Mouse (Mus musculus) stomach, embryonic 14.5 days (tissue): ENCODE results near the gene Gjb5. TPM values are rescaled to one million over a fixed set of nuclear protein-coding genes. Genes with fewer than 3 reads are reported as not detected.

Experiments used
- ATAC-seq: fragments of 200-750 bp; cut with Nextera tagmentation; 2 replicates; pipeline ENCODE4 v1.8.0; 2017; ENCODE audit warnings: low read depth, moderate TSS enrichment; ENCODE audit not compliant: insufficient number of reproducible peaks, insufficient read depth, low FRiP score
- H3K27ac ChIP-seq: fragments of 300-500 bp; sonication (generic); 2 replicates; pipeline ENCODE4 v1.5.1; 2014; ENCODE audit warnings: mild to moderate bottlenecking, low read length, moderate library complexity, mixed read lengths
- H3K27me3 ChIP-seq: fragments of 300-500 bp; sonication (generic); 2 replicates; pipeline ENCODE4 v1.6.1; 2014; ENCODE audit warnings: low read length, control low read depth, mixed read lengths; ENCODE audit not compliant: control insufficient read depth, insufficient read depth
- H3K36me3 ChIP-seq: fragments of 300-500 bp; sonication (generic); 2 replicates; pipeline ENCODE4 v1.6.1; 2014; ENCODE audit warnings: mild to moderate bottlenecking, control low read depth, low read length, moderate library complexity, mixed read lengths; ENCODE audit not compliant: control insufficient read depth, insufficient read depth
- H3K4me1 ChIP-seq: fragments of 300-500 bp; sonication (generic); 2 replicates; pipeline ENCODE4 v1.6.1; 2014; ENCODE audit warnings: low read length, control low read depth, mixed read lengths; ENCODE audit not compliant: control insufficient read depth, insufficient read depth
- H3K4me2 ChIP-seq: fragments of 300-500 bp; sonication (generic); replicated peaks from 2 replicates; pipeline ENCODE4 v1.6.1; 2014; ENCODE audit warnings: low read depth, low read length, control low read depth
- H3K4me3 ChIP-seq: fragments of 300-500 bp; sonication (generic); 2 replicates; pipeline ENCODE4 v1.5.1; 2014; ENCODE audit warnings: low read depth, low read length, control low read depth
- H3K9ac ChIP-seq: fragments of 300-500 bp; sonication (generic); replicated peaks from 2 replicates; pipeline ENCODE4 v1.6.1; 2014; ENCODE audit warnings: low read depth, mild to moderate bottlenecking, control low read depth, low read length, moderate library complexity, mixed read lengths
- H3K9me3 ChIP-seq: fragments of 300-500 bp; sonication (generic); 2 replicates; pipeline ENCODE4 v1.6.1; 2016; ENCODE audit warnings: low read depth, low read length, control low read depth; ENCODE audit not compliant: control insufficient read depth
- WGBS: fragments of 180-500 bp; shearing (Covaris S2); extraction: QIAGEN DNeasy Blood & Tissue Kit; methylation state at CpG from one replicate; pipeline ENCODE4 v1.1.7; 2014; 5-methylcytosine and 5-hydroxymethylcytosine counted together
- polyA plus RNA-seq: library from polyadenylated mRNA; unstranded; fragments of >200 nt; fragmentation: Nextera tagmentation; extraction: Ambion mirVana; gene quantifications from 2 replicates; pipeline ENCODE4 v1.2.1, GENCODE M21; 2014

Gene Gjb5
- polyA plus RNA-seq = 0.38 and 1.0 TPM in 2 replicates

DNA sequence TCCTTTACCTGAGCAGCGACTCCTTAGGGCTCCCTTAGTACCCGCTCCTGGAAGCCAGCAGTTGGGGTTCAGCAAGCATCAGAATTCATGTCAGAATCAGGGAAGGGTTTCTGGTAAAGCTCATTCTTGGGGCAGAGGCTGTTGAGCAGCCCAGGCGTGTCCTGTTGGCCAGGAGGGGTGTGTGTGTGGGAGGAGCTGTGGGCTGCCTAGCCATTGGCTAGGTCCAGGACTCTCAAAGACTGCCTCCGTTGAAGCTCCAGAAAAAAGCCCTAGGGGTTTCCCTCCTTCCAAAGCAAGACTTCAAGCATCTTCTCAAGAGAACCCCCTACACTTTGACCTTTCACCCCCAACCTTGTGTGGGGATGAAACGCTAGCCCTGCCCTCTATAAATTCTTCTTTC lies at the start of gene Gjb5:
Gene Gjb5 (minus strand): TSS at position 164 of the 400 bp plus-strand sequence.
- WGBS = 13% methylated on average over 5 of the region's 5 CpGs
- Histone ChIP-seq H3K9ac (no peak within 1 kb of the TSS), H3K4me3 (no peak within 1 kb of the TSS), H3K9me3 (no peaks in the 10 kb centered on the region), H3K4me2 (peak within 1 kb of the TSS; percentile 15), H3K36me3 (no peaks in the 10 kb centered on the region), H3K4me1 (peaks cover 7% of the 10 kb centered on the region; the same call in 1 of the 2 replicates), H3K27ac (no peak within 1 kb of the TSS), H3K27me3 (no peaks in the 10 kb centered on the region)
- ATAC-seq = no peak

GRCm38 (mm10) chr4:127402614-127403013 lies 44.6 kb upstream of the Gjb5 start:
- H3K27ac ChIP-seq = no peak overlapping the region
- WGBS = 69% methylated on average over 3 of the region's 3 CpGs
- H3K4me2 ChIP-seq = no peak overlapping the region
- no peak for ATAC-seq
- H3K36me3 ChIP-seq = no peaks in the 10 kb centered on the region
- no peaks in the 10 kb centered on the region for H3K9me3 ChIP-seq
- no peak overlapping the region for H3K9ac ChIP-seq
- no peaks in the 10 kb centered on the region for H3K27me3 ChIP-seq
- H3K4me1 ChIP-seq = no peaks in the 10 kb centered on the region
- no peak overlapping the region for H3K4me3 ChIP-seq

- H3K9ac ChIP-seq = no peak overlapping the region
- H3K9me3 ChIP-seq = no peaks in the 10 kb centered on the region
- no peaks in the 10 kb centered on the region for H3K4me1 ChIP-seq
- ATAC-seq = no peak
- 84% methylated on average over 4 of the region's 4 CpGs for WGBS
- H3K4me2 ChIP-seq = no peak overlapping the region
- no peaks in the 10 kb centered on the region for H3K27me3 ChIP-seq
- H3K36me3 ChIP-seq = no peaks in the 10 kb centered on the region
- no peak overlapping the region for H3K27ac ChIP-seq
- no peak overlapping the region for H3K4me3 ChIP-seq
Observed at GRCm38 (mm10) chr4:127402166-127402565, 44.2 kb upstream of the Gjb5 start.

GRCm38 (mm10) chr4:127400165-127401145 lies 42.5 kb upstream of the Gjb5 start:
- no peaks in the 10 kb centered on the region for H3K9me3 ChIP-seq
- no peaks in the 10 kb centered on the region for H3K27me3 ChIP-seq
- no peak overlapping the region for H3K27ac ChIP-seq
- no peak for ATAC-seq
- 52% methylated on average over 11 of the region's 11 CpGs for WGBS
- no peak overlapping the region for H3K4me3 ChIP-seq
- H3K36me3 ChIP-seq = no peaks in the 10 kb centered on the region
- H3K4me2 ChIP-seq = no peak overlapping the region
- H3K4me1 ChIP-seq = no peaks in the 10 kb centered on the region
- no peak overlapping the region for H3K9ac ChIP-seq

- H3K9me3 ChIP-seq = no peaks in the 10 kb centered on the region
- H3K4me2 ChIP-seq = no peak overlapping the region
- H3K4me1 ChIP-seq = no peaks in the 10 kb centered on the region
- no peak overlapping the region for H3K27ac ChIP-seq
- no peak overlapping the region for H3K9ac ChIP-seq
- H3K4me3 ChIP-seq = no peak overlapping the region
- H3K27me3 ChIP-seq = no peaks in the 10 kb centered on the region
- no peak for ATAC-seq
- no peaks in the 10 kb centered on the region for H3K36me3 ChIP-seq
- WGBS = 49% methylated on average over 4 of the region's 4 CpGs
Observed at GRCm38 (mm10) chr4:127395591-127395990, 37.6 kb upstream of the Gjb5 start.

DNA sequence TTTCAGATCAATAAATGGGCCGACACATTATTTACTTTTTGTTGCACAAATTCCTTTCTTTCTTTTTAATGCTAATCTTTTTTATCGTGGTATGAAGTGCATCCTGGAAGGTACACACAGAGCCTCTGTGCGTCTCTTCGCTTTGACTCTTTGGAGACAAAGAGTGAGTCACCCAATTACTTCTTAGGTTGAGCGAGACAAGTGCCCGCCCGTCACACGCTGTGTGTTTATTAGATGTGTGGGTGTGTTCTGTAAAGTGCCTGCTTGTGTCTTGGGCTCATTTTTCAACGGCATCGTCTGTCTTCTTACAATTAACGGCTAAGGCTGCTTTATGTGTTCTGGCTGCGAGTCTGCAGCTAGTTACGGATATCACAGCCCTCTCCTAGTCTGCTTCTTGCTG lies 31.7 kb upstream of the Gjb5 start:
- Histone ChIP-seq H3K9me3 (no peaks in the 10 kb centered on the region), H3K4me3 (no peak overlapping the region), H3K27ac (no peak overlapping the region), H3K36me3 (no peaks in the 10 kb centered on the region), H3K4me1 (no peaks in the 10 kb centered on the region), H3K27me3 (no peaks in the 10 kb centered on the region), H3K9ac (no peak overlapping the region), H3K4me2 (no peak overlapping the region)
- no peak for ATAC-seq
- WGBS = 9% methylated on average over 13 of the region's 13 CpGs

GRCm38 (mm10) chr4:127377344-127377743 lies 19.4 kb upstream of the Gjb5 start:
- Histone ChIP-seq H3K27ac (no peak overlapping the region), H3K27me3 (no peaks in the 10 kb centered on the region), H3K36me3 (no peaks in the 10 kb centered on the region), H3K9me3 (no peaks in the 10 kb centered on the region), H3K4me2 (no peak overlapping the region), H3K4me3 (no peak overlapping the region), H3K4me1 (peaks cover 12% of the 10 kb centered on the region), H3K9ac (no peak overlapping the region)
- WGBS = 35% methylated on average over 4 of the region's 4 CpGs
- no peak for ATAC-seq

DNA sequence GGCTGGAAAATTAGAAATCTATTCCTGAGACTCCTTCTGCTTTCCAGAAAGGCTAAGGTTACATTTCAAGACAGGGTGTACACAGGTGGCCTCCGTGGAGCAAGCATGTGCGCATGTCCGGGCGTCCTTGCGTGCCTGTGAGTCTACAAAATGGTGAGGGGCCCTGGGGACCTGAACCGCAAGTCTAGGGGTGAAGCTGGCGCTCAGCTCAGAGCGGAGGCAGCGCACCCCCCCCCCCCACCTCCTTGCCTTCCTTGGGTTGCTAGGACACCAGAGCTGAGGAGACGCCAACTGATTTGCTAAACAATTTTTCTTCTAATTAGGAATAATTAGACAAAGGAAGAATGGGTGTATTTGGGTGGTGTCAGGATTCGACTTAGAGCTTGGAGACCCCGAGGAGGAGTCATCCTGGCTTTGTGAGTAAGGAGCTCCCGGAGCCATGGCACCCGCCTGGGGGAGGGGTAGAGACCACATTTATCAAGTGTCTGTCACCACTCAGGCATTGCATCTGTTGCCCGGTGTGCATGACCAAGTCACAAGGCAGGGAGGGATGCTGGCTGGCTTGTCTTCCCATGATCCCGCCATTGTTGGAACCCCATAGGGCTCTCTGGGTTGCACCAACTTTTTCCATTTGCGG lies 17.7 kb upstream of the Gjb5 start:
- no peak overlapping the region for H3K4me2 ChIP-seq
- no peak for ATAC-seq
- WGBS = 83% methylated on average over 17 of the region's 17 CpGs
- H3K27ac ChIP-seq = no peak overlapping the region
- peaks cover 18% of the 10 kb centered on the region for H3K4me1 ChIP-seq
- H3K9ac ChIP-seq = no peak overlapping the region
- H3K36me3 ChIP-seq = no peaks in the 10 kb centered on the region
- H3K9me3 ChIP-seq = no peaks in the 10 kb centered on the region
- H3K4me3 ChIP-seq = no peak overlapping the region
- H3K27me3 ChIP-seq = no peaks in the 10 kb centered on the region
